Mouse (Mus musculus): ENCODE measurements at regions not wholly inside any gene's neighbourhood (a gene's known extent, or its start where the extent isn't known, plus 50 kb on each side); places are given as distances from the start of the nearest gene placed in this dataset.
"Not testable (repeated sequence)": the region's sequence is repeated elsewhere in the genome, so short reads cannot be mapped to it uniquely, and the experiment has no call there.

GRCm38 (mm10) chr17:17197229-17197628 lies 76.0 kb downstream of the Zfp97 start:
- ATAC-seq; H3K9me3 ChIP-seq (ENCODE audit: control insufficient read depth, low read length): not testable (repeated sequence)
- 100% methylated on average over 1 of the region's 2 CpGs for WGBS

GRCm38 (mm10) chr17:17229069-17229468 lies 107.9 kb downstream of the Zfp97 start:
- ATAC-seq, result no peak
- H3K4me2 ChIP-seq (ENCODE audit: low read depth, low read length), result no peak overlapping the region
- no peaks in the 10 kb centered on the region for H3K27me3 ChIP-seq (replicated peaks; ENCODE audit: control insufficient read depth, insufficient read depth, low read length)
- WGBS, result 44% methylated on average over 2 of the region's 2 CpGs
- H3K4me3 ChIP-seq (ENCODE audit: low read length), result no peak overlapping the region
- H3K9me3 ChIP-seq (ENCODE audit: control insufficient read depth, low read length), result no peaks in the 10 kb centered on the region
- H3K27ac ChIP-seq (ENCODE audit: low read length), result no peak overlapping the region
- H3K4me1 ChIP-seq (ENCODE audit: control insufficient read depth, insufficient read depth, low read length), result no peaks in the 10 kb centered on the region
- no peaks in the 10 kb centered on the region for H3K36me3 ChIP-seq (ENCODE audit: control insufficient read depth, insufficient read depth, low read length)
- no peak overlapping the region for H3K9ac ChIP-seq (ENCODE audit: low read depth, low read length)

More at GRCm38 (mm10) chr17:17197229-17197628, 76.0 kb downstream of the Zfp97 start:
- not testable (repeated sequence) for H3K27me3 ChIP-seq (replicated peaks; ENCODE audit: control insufficient read depth, insufficient read depth, low read length); H3K27ac ChIP-seq (ENCODE audit: low read length); H3K4me2 ChIP-seq (ENCODE audit: low read depth, low read length); H3K36me3 ChIP-seq (ENCODE audit: control insufficient read depth, insufficient read depth, low read length); H3K4me1 ChIP-seq (ENCODE audit: control insufficient read depth, insufficient read depth, low read length); H3K9ac ChIP-seq (ENCODE audit: low read depth, low read length); H3K4me3 ChIP-seq (ENCODE audit: low read length)

GRCm38 (mm10) chr17:17234329-17235185 lies 113.3 kb downstream of the Zfp97 start:
- H3K27me3 ChIP-seq (replicated peaks; ENCODE audit: control insufficient read depth, insufficient read depth, low read length); H3K36me3 ChIP-seq (ENCODE audit: control insufficient read depth, insufficient read depth, low read length); H3K9me3 ChIP-seq (ENCODE audit: control insufficient read depth, low read length); H3K4me1 ChIP-seq (ENCODE audit: control insufficient read depth, insufficient read depth, low read length): not testable (repeated sequence)
- ATAC-seq, result peak; percentile 100
- Histone ChIP-seq H3K4me3 (ENCODE audit: low read length) (peak overlapping the region; percentile 62), H3K4me2 (ENCODE audit: low read depth, low read length) (peak overlapping the region; percentile 53), H3K9ac (ENCODE audit: low read depth, low read length) (peak overlapping the region; percentile 65), H3K27ac (ENCODE audit: low read length) (peak overlapping the region; percentile 81)
- WGBS, result under 1% methylated on average over 18 of the region's 22 CpGs

GRCm38 (mm10) chr17:17235186-17235482 lies 113.9 kb downstream of the Zfp97 start:
- not testable (repeated sequence) for H3K27me3 ChIP-seq (replicated peaks; ENCODE audit: control insufficient read depth, insufficient read depth, low read length); ATAC-seq; H3K36me3 ChIP-seq (ENCODE audit: control insufficient read depth, insufficient read depth, low read length); H3K4me1 ChIP-seq (ENCODE audit: control insufficient read depth, insufficient read depth, low read length); H3K9me3 ChIP-seq (ENCODE audit: control insufficient read depth, low read length); H3K27ac ChIP-seq (ENCODE audit: low read length)
- Histone ChIP-seq H3K4me3 (ENCODE audit: low read length) (peak overlapping the region; percentile 62), H3K9ac (ENCODE audit: low read depth, low read length) (peak overlapping the region; percentile 65), H3K4me2 (ENCODE audit: low read depth, low read length) (peak overlapping the region; percentile 53)
- WGBS, result under 1% methylated on average over 5 of the region's 5 CpGs
